Mouse (Mus musculus): ENCODE results near the gene Golga1.

DNA sequence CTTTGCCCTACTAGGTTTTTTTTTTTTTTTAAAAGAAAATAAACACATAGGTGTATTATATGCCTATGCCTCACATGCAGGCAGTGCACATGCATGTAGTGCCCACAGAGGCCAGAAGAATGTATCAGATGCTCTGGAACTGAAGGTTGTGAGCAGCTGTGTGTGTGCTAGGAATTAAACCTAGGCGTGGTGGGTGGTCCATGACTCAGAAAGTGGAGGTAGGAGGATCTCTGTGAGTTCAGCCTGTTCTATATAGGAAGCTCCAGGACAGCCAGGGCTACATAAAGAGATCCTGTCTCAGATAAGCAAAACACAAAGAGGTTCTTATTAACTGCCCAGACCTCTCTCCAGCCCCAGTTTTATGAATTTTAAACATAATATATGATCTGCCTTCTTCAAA, 3.8 kb upstream of the Golga1 start:
- TF ChIP-seq CTCF (IDR thresholded peaks at IDR 0.05; ENCODE audit: extremely low read depth, insufficient read depth, low read length), result no peak
- no peak for TF ChIP-seq POLR2A (IDR thresholded peaks at IDR 0.05; ENCODE audit: extremely low read depth, insufficient read depth, low read length)
